In the genomic region with DNA sequence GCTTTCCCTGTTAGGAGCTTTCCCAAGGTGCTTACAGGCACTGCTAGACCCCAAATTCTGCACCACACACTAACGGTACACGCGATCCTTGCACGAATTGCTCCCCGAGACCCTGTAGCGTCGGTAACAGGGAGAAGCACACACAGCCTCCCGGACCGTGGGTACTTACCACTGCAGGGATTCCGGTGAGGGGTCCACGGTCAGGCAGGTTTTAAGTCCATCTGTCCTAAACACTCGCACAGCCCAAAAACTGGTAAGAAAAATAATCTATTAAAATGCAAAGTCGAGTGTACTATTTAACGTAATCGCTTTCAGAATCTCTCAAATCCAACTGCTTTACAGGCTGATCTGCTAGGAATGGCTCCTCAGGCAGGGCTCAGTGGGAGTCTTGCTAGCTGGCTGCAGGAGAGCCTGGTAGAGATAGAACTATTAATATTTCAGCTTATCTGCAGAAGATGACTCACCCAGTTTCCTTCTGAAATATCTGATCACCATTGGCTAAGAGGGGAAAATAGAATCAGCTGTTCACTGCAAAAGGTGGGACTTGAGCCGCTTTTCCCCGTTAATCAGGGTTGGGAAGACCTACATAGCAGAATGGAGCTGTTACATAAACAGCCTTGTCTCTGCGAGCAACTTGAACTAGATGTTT, we compare ENCODE assay signal across 8 mouse cellular contexts. TPM values are rescaled to one million over a fixed set of nuclear protein-coding genes. Genes with fewer than 3 reads are reported as not detected.
A peak's percentile ranks its signal among the peaks of the same experiment; 100 is the strongest.
DNase-seq lines count a peak whose midpoint lies in the region; ATAC-seq lines count a peak whose summit lies in the region.

Gene Wdr37 (minus strand): TSS at position 596 of the 649 bp plus-strand sequence.

- DNase-seq in embryo, embryonic 10 days (ENCODE audit: low spot score): peak; percentile 39
- DNase-seq in embryo, embryonic 9.5 days (ENCODE audit: extremely low spot score): no peak
- peak; percentile 61 for DNase-seq in cerebellum, adult 11 months
- peak; percentile 79 to 84 for DNase-seq in frontal cortex, adult 2 months (ENCODE audit: extremely low spot score in 1 of 2, low spot score in 1 of 2)
- peak; percentile 73 for DNase-seq in left cerebral cortex, adult 11 months (ENCODE audit: low spot score)
- DNase-seq in right cerebral cortex, postnatal 4 days: peak; percentile 24

- peak in 1 of 2 experiments; percentile 5; a peak in 1 of 4 replicates for ATAC-seq in hematopoietic stem cell, adult 5-6 weeks (replicated peaks in 1 of 2; ENCODE audit: insufficient read depth in 1 of 2, low FRiP score in 2 of 2, low TSS enrichment in 1 of 2, low read depth in 1 of 2, poor library complexity in 2 of 2, severe bottlenecking in 2 of 2)
- ATAC-seq in megakaryocyte, adult 5-6 weeks (ENCODE audit: poor library complexity, severe bottlenecking): no peak

RNA-seq across cellular contexts. Expression of gene Wdr37, which starts in this region (rescaled TPM):
- polyA plus RNA-seq in frontal cortex, adult 2 months (2012; rRNA removed): 40.2 and 41.2 TPM in 2 replicates
- 28.1 and 30.2 TPM in 2 replicates for total RNA-seq in hematopoietic stem cell, adult 5-6 weeks (2017)
- total RNA-seq in megakaryocyte, adult 5-6 weeks (2015): 40.7 and 43.1 TPM in 2 replicates
- 37.2 and 53.1 TPM in 2 replicates for total RNA-seq in megakaryocyte, adult 5-6 weeks (2017)
